Mouse (Mus musculus): Measurements from ENCODE around the gene Zfr.

Gene Zfr

DNA sequence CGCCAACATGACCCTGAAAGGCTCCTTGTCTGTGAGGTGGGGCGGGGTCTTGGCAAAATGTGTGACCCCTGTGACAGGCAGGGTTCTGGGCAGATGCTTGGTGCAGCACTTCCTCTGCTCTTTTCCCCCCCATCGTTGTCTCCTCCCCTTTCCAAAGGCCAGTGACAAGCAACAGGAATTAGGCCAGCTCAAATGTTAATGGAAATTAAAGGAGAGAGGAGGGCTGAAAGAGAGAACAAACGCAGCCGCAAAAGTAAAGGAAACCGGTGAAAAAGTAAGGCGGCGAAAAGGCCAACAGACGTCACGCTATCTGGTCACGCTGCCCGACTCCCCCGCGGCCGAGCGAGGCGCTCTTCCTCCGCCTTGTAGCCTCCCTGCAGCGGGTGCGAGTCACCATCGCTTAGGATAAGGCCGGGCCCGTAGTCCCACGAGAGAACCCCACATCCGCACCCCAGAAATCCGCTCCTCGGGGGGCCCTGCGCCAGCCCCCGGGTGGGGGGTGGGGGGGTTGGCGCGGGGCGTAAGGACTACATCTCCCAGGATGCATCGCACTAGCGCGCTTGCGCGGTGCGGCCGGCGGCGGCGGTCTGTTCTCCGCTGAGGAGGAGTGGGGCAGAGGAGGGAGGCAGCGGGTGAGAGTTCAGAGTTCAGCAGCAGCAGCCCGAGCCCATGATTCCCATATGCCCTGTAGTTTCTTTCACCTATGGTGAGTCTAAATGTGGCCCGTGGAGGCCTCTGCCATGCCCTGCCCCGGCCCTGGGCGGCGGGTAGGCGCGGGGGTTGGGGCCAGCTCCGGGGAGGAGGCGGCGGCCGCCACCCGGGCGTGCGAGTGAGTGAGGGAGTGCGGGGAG, at the start of gene Zfr:
TSS of gene Zfr (plus strand) at position 590 of the 851 bp plus-strand sequence.
- peak; percentile 93 for DNase-seq

DNA sequence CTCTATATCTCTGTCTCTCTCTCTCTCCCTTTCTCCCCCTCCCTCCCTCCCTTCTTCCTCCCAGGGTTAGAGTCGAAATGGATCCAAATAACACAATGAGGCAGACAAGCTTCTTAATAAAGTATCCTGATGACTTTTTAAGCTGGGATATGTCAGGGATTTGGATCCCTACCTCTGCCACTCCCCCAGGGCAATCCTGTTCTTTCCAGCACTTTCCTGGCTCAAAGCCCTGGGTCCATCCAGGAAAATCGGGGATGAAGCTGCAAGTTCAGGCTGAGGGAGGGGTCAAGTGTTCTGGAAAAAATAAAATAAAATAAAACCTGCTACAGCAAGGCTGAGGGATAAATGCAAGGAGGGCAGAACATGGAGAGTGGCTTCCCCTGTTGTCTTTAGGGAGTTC, 49.7 kb upstream of the Zfr start:
- no peak for DNase-seq

DNA sequence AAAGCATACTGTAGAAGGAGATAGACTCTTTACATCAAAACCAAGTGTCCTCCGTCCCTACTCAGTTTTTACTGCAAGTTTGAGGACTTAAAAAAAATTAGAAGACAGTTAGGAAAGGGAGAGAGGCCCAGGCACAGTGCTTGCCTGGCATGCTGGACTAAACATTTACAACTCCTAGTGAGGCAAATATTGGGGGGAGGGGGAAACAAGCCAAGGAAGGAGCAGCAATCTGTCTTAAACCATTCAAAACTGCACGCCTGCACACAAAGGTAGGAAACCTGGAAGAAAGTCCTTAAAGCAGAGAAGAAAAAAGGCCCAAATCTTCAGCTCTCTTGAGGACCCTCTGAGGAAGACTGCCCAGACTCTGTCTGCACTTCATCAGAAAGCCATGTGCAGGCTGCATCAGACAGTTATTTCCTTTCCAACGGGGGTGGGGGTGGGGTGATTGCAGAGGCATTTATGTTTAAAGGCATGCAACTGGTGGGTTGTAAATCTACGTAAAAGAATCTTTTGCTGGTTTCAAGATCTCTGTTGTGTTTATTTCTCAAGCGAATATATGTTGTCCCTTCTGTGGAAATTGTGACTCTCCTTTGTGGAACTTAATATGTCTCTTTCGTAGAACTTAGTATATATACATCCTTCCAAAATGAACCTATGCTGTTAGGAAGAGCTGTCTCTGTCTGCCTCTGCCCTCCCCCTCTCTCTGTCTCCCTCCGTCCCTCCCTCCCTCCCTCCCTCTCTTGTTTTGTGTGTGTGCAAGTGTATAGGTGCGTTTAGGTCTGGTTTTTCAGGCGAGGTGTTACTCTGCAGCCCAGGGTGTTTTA, 49.0 kb upstream of the Zfr start:
- DNase-seq, result no peak

DNA sequence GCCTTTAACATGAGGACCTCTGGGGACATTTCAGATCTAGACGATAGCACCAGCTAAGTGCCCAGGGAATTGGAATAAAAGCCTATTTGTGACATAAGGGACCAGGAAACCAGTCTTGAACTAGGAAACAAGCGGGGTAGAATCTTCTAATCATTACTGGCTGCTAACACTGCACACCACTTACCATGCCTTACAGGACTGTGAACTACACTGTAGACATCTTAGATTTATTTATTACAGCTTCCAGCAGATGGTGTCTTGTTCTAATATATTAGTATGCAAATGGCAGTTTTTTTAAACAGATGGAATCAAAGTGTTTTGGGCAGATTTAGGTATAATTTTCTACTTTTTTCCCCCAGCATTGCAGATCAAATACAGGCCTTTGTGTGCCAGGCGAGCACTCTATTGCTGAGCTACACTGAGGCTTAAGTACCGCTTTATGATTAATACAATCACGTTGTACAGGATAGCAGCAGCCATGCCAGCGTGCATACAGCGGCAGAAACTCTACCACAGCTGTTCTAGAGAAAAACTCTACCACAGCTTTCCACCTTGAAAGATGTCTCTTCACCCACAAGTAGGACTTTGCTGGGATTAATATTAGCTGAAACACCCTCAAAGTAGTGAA, 44.8 kb upstream of the Zfr start:
- DNase-seq, result no peak

DNA sequence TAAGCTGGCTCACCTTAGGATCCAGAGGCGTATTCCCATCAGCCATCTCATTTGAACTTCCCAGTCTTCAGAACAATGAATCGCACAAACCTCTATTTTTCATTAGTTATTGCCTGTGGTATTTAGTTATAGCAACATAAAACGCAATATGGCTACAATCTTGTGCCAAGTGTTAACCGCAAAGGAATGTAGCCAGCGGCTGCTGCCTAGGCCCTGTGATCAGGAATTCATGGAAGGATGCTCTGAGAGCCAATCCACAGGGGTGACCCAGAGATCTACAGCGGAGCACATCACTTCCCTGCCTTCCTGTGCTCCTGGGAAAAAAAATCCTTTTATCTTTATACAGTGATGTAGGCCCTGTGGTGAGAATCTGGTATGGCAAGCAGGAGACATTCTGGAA, 43.2 kb upstream of the Zfr start:
- no peak for DNase-seq

GRCm38 (mm10) chr15:12082344-12082743, 35.3 kb upstream of the Zfr start:
- DNase-seq, result no peak

GRCm38 (mm10) chr15:12084164-12084563, 33.5 kb upstream of the Zfr start:
- DNase-seq, result no peak

GRCm38 (mm10) chr15:12084859-12085258, 32.8 kb upstream of the Zfr start:
- peak; percentile 53 for DNase-seq

GRCm38 (mm10) chr15:12087634-12088033, 30.0 kb upstream of the Zfr start:
- no peak for DNase-seq

DNA sequence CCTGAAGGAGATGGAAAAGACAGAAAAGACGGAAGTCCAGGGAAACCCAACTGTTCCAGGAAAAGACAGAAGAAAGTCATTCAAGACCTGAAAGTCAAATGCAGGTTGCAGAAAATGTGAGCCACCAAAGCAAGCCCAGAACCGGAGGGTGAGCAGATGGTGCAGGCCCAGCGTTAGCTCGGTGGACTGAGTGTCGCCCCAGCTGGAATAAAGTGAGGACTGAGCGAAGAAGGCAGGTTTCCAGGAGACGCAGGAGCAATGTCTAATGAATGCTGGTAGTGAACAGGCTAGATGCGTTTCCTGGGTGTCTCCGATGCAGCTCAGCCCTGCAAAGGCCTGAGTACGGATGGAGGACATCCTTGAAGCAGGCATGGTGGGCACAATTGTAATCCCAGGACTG, 29.5 kb upstream of the Zfr start:
- no peak for DNase-seq

DNA sequence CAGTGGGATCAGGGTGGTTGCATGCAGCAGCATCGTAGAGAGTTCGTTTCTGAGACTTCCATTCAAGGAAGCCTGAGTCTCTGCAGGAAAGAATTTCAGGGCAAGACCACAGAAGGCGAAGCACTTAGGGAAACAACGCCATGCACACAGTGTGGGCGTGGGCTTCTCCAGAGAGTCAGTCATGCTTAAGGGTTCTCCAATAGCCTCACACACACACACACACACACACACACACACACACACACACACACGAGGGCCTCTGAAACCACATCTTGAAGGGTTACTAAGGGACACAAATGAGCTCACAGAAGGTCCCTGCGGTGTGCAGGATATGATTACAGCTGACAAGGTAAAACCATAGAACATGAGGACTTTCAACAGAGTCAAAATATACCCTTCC, 27.5 kb upstream of the Zfr start:
- DNase-seq, result no peak

DNA sequence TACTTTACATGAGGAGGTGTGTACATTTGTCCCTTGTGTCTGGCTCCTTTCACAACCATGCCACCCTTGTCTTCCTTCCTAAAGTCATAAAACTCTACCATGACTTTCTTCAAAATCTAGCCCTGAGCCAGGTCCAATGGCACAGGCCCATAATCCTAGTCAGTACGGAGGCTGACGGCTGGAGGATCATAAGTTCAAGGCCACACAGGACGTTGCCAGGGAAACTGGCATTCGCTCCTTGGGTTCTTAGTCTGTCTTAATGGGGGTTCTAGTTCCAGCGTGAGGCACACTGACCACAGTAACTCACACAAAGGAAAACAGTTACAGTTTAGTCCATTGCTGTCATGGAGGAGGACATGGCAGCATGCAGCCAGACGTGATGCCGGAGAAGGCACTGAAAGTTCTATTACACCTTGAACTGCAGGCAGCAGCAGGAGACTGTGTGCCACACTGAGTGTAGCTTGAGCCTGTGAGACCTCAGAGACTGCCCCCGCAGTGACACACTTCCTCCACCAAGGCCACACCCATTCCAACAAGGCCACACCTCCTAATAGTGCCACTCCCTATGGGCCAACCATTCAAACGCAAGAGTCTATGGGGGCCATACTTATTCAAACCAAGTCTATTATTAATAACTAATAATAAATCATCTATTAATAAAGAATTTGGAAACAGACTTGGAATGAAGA, 26.5 kb upstream of the Zfr start:
- no peak for DNase-seq

DNA sequence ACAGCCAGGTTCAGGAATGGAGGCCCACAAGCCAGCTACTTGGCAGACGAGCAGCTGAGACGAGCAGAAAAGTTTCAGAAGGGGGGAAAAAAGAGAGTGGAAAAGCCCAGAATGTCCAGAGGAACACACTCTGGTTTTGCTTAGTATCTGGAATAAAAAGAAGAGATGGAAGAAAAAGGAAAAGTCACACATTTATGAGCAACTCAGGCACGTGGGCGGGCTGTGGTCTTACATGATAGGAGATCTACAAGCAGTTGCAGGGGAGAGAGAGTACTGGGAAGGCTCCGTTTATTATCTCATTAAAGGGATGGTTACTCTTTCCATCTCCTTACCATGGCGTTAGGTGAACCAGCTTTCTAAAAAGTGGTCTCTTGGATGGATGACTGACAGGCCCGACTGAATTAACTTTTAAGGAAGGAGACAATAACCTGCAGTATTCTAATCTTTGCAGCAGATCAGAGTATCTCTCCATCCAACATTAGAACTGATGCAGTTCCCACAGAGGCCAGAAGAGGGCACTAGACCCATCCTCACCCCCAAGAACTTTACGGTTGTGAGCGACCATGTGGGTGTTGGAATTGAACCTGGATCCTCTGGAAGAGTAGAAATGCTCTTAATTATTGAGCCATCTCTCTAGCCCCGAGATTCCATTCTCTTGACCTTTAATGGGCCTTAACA, 25.7 kb upstream of the Zfr start:
- DNase-seq, result peak; percentile 57

- peak; percentile 52 for DNase-seq
Measured at GRCm38 (mm10) chr15:12093026-12093960, 24.3 kb upstream of the Zfr start.

DNA sequence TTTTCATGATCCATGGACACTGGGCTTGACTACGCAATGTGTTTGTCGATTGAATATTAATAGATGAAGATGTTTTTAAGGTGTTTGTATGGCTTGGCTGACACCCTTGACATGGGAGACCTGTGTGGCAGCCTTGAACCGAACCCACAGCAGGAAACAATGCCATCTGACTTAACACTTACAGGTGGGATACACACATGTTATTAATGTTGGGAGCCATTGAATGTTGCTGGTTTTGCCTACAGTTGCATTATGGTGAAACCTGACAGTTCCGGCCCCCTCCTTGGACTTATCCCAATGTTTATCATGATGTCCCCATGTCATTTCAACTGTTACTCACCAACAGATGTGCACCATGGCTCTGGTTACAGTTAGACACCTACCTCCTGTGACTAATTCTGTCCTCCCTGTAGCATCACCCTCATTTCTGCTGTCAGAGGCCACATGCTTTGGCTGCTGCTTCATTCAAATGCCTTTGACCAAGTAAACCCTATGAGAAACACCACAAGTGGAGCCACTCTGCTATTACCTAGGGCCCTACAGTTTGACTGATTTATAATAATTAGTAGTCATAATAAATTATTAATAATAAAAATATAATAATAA, 23.6 kb upstream of the Zfr start:
- DNase-seq, result no peak

DNA sequence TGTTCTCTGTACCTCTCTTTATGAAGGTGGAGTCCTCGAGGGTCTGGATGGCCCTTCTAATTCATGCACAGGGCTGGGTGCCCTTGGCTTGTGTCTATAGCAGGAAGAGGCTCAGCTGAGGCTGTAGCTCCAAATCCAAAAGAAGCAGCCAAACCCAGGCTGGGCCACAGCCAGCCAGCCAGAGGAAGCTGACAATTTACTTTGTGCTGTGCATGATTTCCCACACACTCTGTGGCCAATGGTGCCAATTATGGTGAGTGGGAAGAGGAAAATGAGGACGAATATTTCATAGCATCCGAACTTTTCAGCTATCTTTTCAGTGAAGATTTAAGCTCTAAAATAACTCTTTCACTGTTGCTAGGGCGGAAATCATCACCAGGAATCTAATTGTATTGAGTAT, 21.2 kb upstream of the Zfr start:
- DNase-seq, result no peak

DNA sequence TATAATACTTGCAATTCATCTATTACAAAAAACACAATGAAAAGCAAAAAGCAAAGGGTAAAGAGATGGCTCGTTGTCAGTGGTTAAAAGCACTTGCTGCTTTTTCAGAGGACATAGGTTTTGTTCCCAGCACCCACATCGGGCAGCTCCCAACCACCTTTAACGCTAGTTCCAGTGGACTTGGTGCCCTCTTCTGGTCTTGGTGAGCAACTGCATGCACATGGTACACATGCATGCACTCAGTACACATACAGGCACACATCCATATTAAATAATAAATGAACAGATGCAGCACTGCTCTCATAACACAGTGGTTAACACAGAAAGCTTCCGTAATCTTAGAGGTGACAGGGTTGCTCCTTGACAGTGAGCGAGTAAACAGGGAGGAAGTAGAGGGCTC, 20.3 kb upstream of the Zfr start:
- DNase-seq, result no peak

GRCm38 (mm10) chr15:12100912-12101311, 16.7 kb upstream of the Zfr start:
- peak; percentile 61 for DNase-seq

DNA sequence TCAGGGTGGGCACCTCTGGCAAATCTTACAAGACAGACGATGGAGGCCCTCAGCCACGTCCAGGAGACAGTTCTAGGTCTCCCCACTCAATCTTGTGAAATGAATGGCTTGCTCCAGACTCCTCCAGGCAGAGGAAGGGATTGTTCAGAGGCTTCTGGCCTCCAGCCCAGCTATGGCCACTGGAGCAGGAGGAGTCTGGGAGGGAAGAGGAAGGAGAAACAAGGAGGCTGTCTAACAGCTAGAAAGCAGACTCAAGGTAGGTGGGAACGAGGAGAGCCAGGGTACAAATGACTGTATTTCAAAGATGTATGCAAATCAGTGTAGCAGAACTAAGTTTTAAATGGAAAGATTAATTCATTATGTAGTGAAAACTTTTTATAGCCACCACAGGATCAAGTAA, 13.9 kb upstream of the Zfr start:
- no peak for DNase-seq

GRCm38 (mm10) chr15:12104827-12105226, 12.8 kb upstream of the Zfr start:
- no peak for DNase-seq

GRCm38 (mm10) chr15:12106430-12106829, 11.2 kb upstream of the Zfr start:
- DNase-seq, result no peak

All from retina, postnatal 1 day (tissue).